Mouse (Mus musculus) adrenal gland, postnatal 36 days (tissue): ENCODE results near the gene Rhob. TPM values are rescaled to one million over a fixed set of nuclear protein-coding genes. Genes with fewer than 3 reads are reported as not detected.
"Not testable (repeated sequence)": the region's sequence is repeated elsewhere in the genome, so short reads cannot be mapped to it uniquely, and the experiment has no call there.

ENCODE experiments used
- DNase-seq, 2 experiments: peaks; one replicate each; pipeline ENCODE4 v3.0.0; 2021; ENCODE audit warnings: mixed read lengths in 1 of 2
- total RNA-seq, 2 experiments: library from RNA; stranded (reverse); gene quantifications; 2 replicates each; pipeline ENCODE4 v1.2.3; 2021

Rhob gene
- total RNA-seq, 2 experiments from 2014 or later, result 199 to 285 TPM

- DNase-seq, result no peak
Observed at GRCm38 (mm10) chr12:8474836-8475387, 24.9 kb downstream of the Rhob start.

GRCm38 (mm10) chr12:8472591-8473358 lies 27.0 kb downstream of the Rhob start:
- DNase-seq, result peak; percentile 46 to 71

DNA sequence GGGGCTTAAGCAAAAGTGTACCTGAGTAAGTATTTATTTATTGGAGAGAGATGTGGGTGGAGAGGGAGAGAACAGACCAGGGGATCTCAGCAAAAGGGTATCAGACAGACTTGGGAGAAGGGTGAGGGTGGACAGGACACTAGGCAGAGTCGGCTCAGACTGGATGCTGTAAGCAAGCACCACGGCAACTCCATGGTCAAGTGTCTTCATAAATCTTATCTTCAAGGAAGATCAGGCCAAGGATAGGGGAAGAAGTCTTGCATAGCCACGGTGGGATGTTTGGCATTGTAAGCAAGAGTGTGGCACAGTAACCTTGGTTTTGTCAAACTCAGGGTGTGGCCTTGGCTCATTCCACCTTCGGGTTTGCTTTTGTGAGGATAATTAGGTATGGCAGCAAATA lies 27.8 kb downstream of the Rhob start:
- DNase-seq, result no peak

GRCm38 (mm10) chr12:8470962-8471361 lies 28.8 kb downstream of the Rhob start:
- no peak for DNase-seq

- peak in 1 of 2 experiments; percentile 54 for DNase-seq
Observed at GRCm38 (mm10) chr12:8469742-8470494, 29.9 kb downstream of the Rhob start.

DNA sequence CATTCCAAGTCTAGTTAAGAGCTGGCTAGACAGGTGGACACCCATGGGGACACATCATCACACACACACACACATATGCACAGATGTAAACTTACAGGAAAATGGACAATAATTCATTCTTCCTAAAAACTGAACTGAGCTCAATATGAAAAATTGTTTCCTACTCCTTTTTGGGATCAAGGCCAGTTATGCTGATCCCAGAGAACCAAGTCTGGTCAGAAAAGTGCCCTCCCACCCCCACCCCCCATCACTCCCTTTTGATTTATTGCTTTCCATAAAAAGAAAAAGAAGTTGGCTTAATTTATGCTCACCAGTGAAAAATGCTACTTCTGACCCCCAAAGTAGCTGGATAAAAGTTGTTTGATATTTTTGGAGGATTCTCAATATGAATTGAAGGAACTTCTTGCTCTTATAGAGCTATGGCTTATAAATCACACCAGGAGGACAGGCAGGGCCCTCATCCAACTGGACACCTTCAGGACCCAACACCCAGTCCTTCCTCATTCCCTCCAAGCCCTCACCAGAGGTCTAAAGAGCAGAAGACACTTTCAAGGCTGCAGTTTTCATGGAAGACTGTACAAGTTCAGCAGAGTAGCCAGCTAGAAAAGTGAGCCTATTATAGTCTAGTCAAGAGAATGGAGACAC lies 31.5 kb downstream of the Rhob start:
- DNase-seq, result no peak

- DNase-seq, result no peak
Observed at GRCm38 (mm10) chr12:8467029-8467924, 32.5 kb downstream of the Rhob start.

DNA sequence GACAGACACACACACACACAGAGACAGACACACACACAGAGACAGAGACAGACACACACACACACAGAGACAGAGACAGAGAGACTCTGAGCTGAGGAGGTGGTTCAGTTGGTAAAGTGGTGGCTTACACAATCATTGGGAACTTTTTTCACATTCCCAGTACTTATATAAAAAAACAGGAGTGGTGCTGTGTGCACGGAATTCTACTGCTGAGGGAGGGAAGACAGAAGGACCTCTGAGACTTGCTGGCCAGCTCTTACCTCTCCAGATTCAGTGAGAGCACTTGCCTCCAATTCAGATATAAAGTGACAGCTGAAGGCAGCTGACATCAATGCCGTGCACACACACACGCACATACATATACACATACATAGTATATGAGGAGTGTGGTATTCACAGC lies 34.1 kb downstream of the Rhob start:
- DNase-seq, result no peak

DNA sequence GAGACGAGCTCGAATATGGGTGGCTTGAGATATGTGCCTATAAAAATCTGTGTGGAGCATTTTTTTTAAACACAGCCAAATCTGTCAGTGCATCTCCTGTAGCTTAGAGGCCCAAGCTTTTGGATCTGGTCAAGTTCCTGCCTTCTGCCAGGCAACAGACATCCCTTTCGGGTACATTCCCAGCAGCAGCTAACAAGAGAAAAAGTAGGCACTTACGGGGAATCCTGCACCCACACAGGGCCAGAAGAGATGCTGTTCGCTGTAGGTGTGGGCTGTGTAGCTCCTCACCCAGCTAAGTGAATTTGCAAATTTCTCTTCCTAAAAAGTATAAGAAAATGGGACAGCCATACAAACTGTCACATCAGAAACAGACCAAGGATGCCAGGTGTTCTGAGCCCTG lies 34.8 kb downstream of the Rhob start:
- DNase-seq, result no peak

- DNase-seq, result peak in 1 of 2 experiments; percentile 40
Observed at GRCm38 (mm10) chr12:8463599-8464160, 36.1 kb downstream of the Rhob start.

GRCm38 (mm10) chr12:8462533-8462932 lies 37.3 kb downstream of the Rhob start:
- DNase-seq, result no peak

DNA sequence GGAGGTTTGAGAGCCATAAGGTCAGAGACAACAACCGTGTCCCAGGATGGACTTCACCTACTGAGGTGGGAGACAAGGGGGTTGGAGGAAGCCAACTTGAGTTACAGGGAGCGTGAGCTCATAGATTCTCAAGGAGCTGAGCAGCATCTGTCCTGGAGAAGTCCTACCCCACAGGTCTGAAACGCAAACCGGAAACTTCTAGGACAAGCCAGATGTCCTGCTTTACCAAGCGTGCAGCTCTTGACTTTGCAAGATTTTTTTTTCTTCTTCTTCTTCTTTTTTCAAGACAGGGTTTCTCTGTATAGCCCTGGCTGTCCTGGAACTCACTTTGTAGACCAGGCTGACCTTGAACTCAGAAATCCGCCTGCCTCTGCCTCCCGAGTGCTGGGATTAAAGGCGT lies 38.2 kb downstream of the Rhob start:
- not testable (repeated sequence) for DNase-seq

DNA sequence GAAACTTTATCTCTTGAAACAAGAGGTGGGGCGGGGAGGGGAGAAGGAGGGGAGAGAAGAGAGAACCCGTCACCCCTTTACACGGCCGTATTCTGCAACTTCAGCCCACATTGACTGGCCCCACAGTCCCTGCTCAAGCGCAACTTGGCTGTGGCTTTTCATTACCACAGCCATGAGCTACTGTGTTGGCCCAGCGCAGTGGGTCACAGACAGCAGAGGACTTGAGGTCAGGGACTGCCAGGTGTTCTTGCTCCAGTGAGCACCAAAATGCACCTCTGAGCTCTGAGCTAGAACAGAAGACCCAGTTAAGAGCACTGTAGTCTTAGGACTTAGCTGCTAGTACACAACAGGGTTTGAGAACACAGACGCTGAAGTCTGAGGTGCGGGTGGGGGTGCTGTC lies 41.4 kb downstream of the Rhob start:
- DNase-seq, result no peak

GRCm38 (mm10) chr12:8457052-8457451 lies 42.8 kb downstream of the Rhob start:
- DNase-seq, result no peak

- no peak for DNase-seq
Observed at GRCm38 (mm10) chr12:8455046-8455445, 44.8 kb downstream of the Rhob start.

- peak; percentile 66 to 68 for DNase-seq
Observed at GRCm38 (mm10) chr12:8454487-8454886, 45.3 kb downstream of the Rhob start.

GRCm38 (mm10) chr12:8452766-8453621 lies 46.8 kb downstream of the Rhob start:
- peak in 1 of 2 experiments; percentile 50 for DNase-seq

- DNase-seq, result no peak
Observed at GRCm38 (mm10) chr12:8451571-8452485, 48.0 kb downstream of the Rhob start.

GRCm38 (mm10) chr12:8450639-8451038 lies 49.2 kb downstream of the Rhob start:
- DNase-seq, result peak; percentile 82 to 85
